Mouse (Mus musculus) stomach, postnatal 0 days (tissue): ENCODE data around the gene Gstp1. TPM values are rescaled to one million over a fixed set of nuclear protein-coding genes. Genes with fewer than 3 reads are reported as not detected.
A peak's percentile ranks its signal among the peaks of the same experiment; 100 is the strongest.

Experiments used
- ATAC-seq: fragments of 200-750 bp; cut with Nextera tagmentation; 2 replicates; pipeline ENCODE4 v1.8.0; 2017; ENCODE audit not compliant: low FRiP score, low TSS enrichment
- DNase-seq: peaks from one replicate; pipeline ENCODE4 v3.0.0-alpha.2; 2016; ENCODE audit warnings: low spot score
- H3K27ac ChIP-seq: fragments of 300-500 bp; sonication (generic); replicated peaks from 2 replicates; pipeline ENCODE4 v1.5.1; 2014; ENCODE audit warnings: mild to moderate bottlenecking, control low read depth
- H3K27me3 ChIP-seq: fragments of 300-500 bp; sonication (generic); 2 replicates; pipeline ENCODE4 v1.6.1; 2014; ENCODE audit warnings: low read length; ENCODE audit not compliant: control insufficient read depth, insufficient read depth
- H3K36me3 ChIP-seq: fragments of 300-500 bp; sonication (generic); 2 replicates; pipeline ENCODE4 v1.6.1; 2014; ENCODE audit warnings: low read length, mixed read lengths; ENCODE audit not compliant: control insufficient read depth, insufficient read depth
- H3K4me1 ChIP-seq: fragments of 300-500 bp; sonication (generic); replicated peaks from 2 replicates; pipeline ENCODE4 v1.6.1; 2014; ENCODE audit warnings: antibody characterized with exemption; ENCODE audit not compliant: control insufficient read depth, insufficient read depth
- H3K4me2 ChIP-seq: fragments of 300-500 bp; sonication (generic); replicated peaks from 2 replicates; pipeline ENCODE4 v1.6.1; 2014; ENCODE audit warnings: low read depth, mild to moderate bottlenecking, control low read depth, moderate library complexity
- H3K4me3 ChIP-seq: fragments of 300-500 bp; sonication (generic); 2 replicates; pipeline ENCODE4 v1.5.1; 2014; ENCODE audit warnings: low read depth, low read length, control low read depth
- H3K9ac ChIP-seq: fragments of 300-500 bp; sonication (generic); 2 replicates; pipeline ENCODE4 v1.6.1; 2014; ENCODE audit warnings: mild to moderate bottlenecking, low read length, control low read depth, mixed read lengths
- H3K9me3 ChIP-seq: fragments of 300-500 bp; sonication (generic); 2 replicates; pipeline ENCODE4 v1.6.1; 2016; ENCODE audit warnings: low read length; ENCODE audit not compliant: control insufficient read depth
- CTCF ChIP-seq: IDR thresholded peaks from 2 replicates; pipeline ENCODE4 v1.5.1; 2016; ENCODE audit warnings: antibody characterized with exemption, low read depth, mild to moderate bottlenecking, moderate library complexity
- EP300 ChIP-seq: optimal IDR thresholded peaks from 2 replicates; pipeline ENCODE3; 2016; ENCODE audit warnings: antibody characterized with exemption
- WGBS: fragments of 180-500 bp; shearing (Covaris S2); extraction: QIAGEN DNeasy Blood & Tissue Kit; methylation state at CpG from one replicate; pipeline ENCODE4 v1.1.7; 2014; 5-methylcytosine and 5-hydroxymethylcytosine counted together
- polyA plus RNA-seq: library from polyadenylated mRNA; unstranded; fragments of >200 nt; fragmentation: Nextera tagmentation; extraction: Ambion mirVana; gene quantifications from 2 replicates; pipeline ENCODE4 v1.2.1, GENCODE M21; 2015

Gene Gstp1
- polyA plus RNA-seq, 1 experiment from 2014 or later = 1,081 TPM

- TF ChIP-seq EP300 (no peak), CTCF (no peak)
- H3K9me3 ChIP-seq = no peaks in the 10 kb centered on the region
- 76% methylated on average over 1 of the region's 1 CpGs for WGBS
- no peak within 1 kb of the TSS for H3K4me2 ChIP-seq
- H3K36me3 ChIP-seq = peaks cover 9% of the 10 kb centered on the region; the same call in 1 of the 2 replicates
- H3K9ac ChIP-seq = no peak within 1 kb of the TSS
- DNase-seq (no peak), ATAC-seq (no peak)
- peaks cover 3% of the 10 kb centered on the region; the same call in 1 of the 2 replicates for H3K4me1 ChIP-seq
- no peaks in the 10 kb centered on the region for H3K27me3 ChIP-seq
- H3K4me3 ChIP-seq = no peak within 1 kb of the TSS
- H3K27ac ChIP-seq = no peak within 1 kb of the TSS
Observed at GRCm38 (mm10) chr19:4003112-4003511, 34.7 kb downstream of the Gstp1 start, which contains the start of gene Doc2g. TSS of gene Doc2g (plus strand) at chr19:4003313.

DNA sequence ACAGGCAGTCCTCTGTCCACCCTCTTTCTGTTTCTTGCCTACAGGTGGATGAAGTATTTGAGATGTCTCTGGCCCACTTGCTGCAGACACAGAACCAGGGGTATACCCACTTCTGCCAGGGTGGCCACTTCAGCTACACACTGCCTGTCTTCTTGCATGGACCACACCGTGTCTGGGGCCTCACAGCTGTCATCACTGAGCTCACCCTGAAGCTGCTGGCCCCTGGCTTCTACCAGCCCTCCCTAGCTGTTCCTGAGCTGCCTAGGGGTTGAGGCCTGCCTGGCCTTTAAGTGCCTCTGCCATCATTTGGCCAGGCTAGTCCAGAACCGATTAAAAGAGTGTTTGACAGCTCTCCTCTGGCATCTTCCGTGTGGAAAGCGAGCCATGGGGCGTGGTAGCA is 36.0 kb downstream of the Gstp1 start:
- no peak overlapping the region for H3K27ac ChIP-seq
- no peak overlapping the region for H3K9ac ChIP-seq
- H3K36me3 ChIP-seq = peaks cover 6% of the 10 kb centered on the region; the same call in 1 of the 2 replicates
- TF ChIP-seq EP300 = no peak
- no peak for TF ChIP-seq CTCF
- ATAC-seq (no peak), DNase-seq (no peak)
- no peaks in the 10 kb centered on the region for H3K27me3 ChIP-seq
- H3K9me3 ChIP-seq = no peaks in the 10 kb centered on the region
- H3K4me3 ChIP-seq = no peak overlapping the region
- H3K4me2 ChIP-seq = peak overlapping the region; percentile 94; the same call in 1 of the 2 replicates
- WGBS = 81% methylated on average over 5 of the region's 5 CpGs
- H3K4me1 ChIP-seq = peaks cover 3% of the 10 kb centered on the region; the same call in 1 of the 2 replicates

DNA sequence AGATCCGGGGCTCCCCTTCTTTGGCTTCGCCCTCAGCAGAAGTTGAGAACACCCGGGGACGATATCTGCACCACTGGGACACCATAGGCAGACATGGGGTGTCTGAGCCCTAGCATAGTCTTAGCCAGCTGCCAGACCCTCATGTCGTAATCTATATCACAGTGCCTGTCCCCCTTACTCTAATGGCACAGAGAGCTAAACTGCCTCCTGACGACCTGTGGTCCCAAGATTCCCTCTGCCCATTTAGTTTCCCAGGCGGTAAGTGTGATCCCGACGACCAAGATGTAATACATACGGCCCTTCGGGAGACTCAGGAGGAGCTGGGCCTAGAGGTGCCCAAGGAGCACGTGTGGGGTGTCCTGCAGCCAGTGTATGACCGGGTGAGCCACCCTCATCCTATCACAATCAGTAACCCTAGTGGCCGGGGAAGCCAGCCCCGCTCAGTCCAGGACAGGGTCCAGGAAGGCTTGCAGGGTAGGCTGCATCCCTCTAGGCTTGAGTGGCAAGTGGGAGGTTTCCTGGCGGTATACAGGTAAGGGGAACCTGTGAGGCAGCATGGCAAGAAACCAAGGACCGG is 36.7 kb downstream of the Gstp1 start:
- H3K4me1 ChIP-seq = peaks cover 3% of the 10 kb centered on the region; the same call in 1 of the 2 replicates
- H3K9ac ChIP-seq = peak overlapping the region; percentile 78
- TF ChIP-seq EP300 (no peak), CTCF (no peak)
- peak overlapping the region; percentile 95 for H3K27ac ChIP-seq
- no peaks in the 10 kb centered on the region for H3K27me3 ChIP-seq
- 16% methylated on average over 17 of the region's 17 CpGs for WGBS
- no peaks in the 10 kb centered on the region for H3K9me3 ChIP-seq
- DNase-seq (no peak), ATAC-seq (no peak)
- H3K4me2 ChIP-seq = peak overlapping the region; percentile 94
- H3K36me3 ChIP-seq = 0 out of 2 replicates have a peak, but pooled peaks cover 2% of the 10 kb centered on the region
- H3K4me3 ChIP-seq = peak overlapping the region; percentile 66

- H3K27me3 ChIP-seq = no peaks in the 10 kb centered on the region
- peak within 1 kb of the TSS; percentile 94 for H3K4me2 ChIP-seq
- peak within 1 kb of the TSS; percentile 95 for H3K27ac ChIP-seq
- DNase-seq = peak; percentile 97
- H3K9ac ChIP-seq = peak within 1 kb of the TSS; percentile 78
- peak within 1 kb of the TSS; percentile 66 for H3K4me3 ChIP-seq
- peaks cover 3% of the 10 kb centered on the region; the same call in 1 of the 2 replicates for H3K4me1 ChIP-seq
- H3K36me3 ChIP-seq = no peaks in the 10 kb centered on the region
- TF ChIP-seq CTCF (peak; percentile 89), EP300 (no peak)
- no peaks in the 10 kb centered on the region for H3K9me3 ChIP-seq
- WGBS = under 1% methylated on average over 64 of the region's 64 CpGs
- peak; percentile 87 for ATAC-seq
Observed at GRCm38 (mm10) chr19:4000119-4000900, 37.5 kb downstream of the Gstp1 start, which contains the start of the genes Nudt8 and Gm49405. TSS of gene Nudt8 (plus strand) at chr19:4000580. TSS of gene Gm49405 (plus strand) at chr19:4000626.

DNA sequence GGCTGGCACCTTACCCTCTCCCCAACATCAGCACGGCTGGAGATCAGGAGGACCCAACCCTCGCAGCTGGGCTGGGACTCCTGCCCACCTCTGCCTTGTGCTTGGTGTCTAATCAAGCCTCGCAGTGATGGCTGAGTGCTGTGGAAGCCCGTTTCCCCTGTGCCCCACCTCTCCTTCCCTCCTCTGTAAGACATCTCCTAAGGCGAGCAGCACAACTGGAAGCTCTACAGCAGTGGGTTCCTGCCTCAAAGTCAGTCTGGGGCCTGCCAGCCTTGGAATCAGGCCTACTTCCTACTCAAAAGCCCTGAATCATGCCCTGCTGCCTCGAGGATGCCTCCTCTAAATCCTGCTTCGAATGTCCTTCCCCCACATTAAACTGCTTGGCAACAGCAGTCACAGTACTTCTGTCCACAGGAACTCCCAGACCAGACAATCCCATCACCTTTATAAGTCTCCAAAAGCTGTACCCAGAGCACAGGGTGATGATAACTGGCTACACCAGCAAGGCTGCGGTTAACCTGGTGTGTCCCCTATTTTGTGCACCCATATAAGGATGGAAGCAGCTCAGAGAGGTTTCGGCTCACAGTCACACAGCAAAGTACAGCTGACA is 38.6 kb downstream of the Gstp1 start:
- no peak overlapping the region for H3K4me3 ChIP-seq
- H3K9me3 ChIP-seq = no peaks in the 10 kb centered on the region
- H3K27ac ChIP-seq = no peak overlapping the region
- H3K36me3 ChIP-seq = no peaks in the 10 kb centered on the region
- TF ChIP-seq EP300 (no peak), CTCF (no peak)
- peaks cover 3% of the 10 kb centered on the region; the same call in 1 of the 2 replicates for H3K4me1 ChIP-seq
- H3K27me3 ChIP-seq = no peaks in the 10 kb centered on the region
- peak overlapping the region; percentile 78 for H3K9ac ChIP-seq
- WGBS = 71% methylated on average over 9 of the region's 9 CpGs
- no peak for ATAC-seq
- DNase-seq = no peak
- H3K4me2 ChIP-seq = peak overlapping the region; percentile 94
